Mouse (Mus musculus) adrenal gland, postnatal 4 days (tissue): Measurements from ENCODE around the gene Pcyt2. TPM values are rescaled to one million over a fixed set of nuclear protein-coding genes. Genes with fewer than 3 reads are reported as not detected.
A peak's percentile ranks its signal among the peaks of the same experiment; 100 is the strongest.

Experiments used
- DNase-seq, 2 experiments: peaks; one replicate each; pipeline ENCODE4 v3.0.0; 2021 to 2022; ENCODE audit warnings: low spot score in 2 of 2, mixed read lengths in 2 of 2
- long read RNA-seq, 2 experiments: library from polyadenylated mRNA; stranded (forward); transcript quantifications; one replicate each; pipeline ENCODE4 v2.0.0; 2021
- total RNA-seq, 2 experiments: library from RNA; stranded (reverse); gene quantifications; 2 replicates each; pipeline ENCODE4 v1.2.3; 2021

Pcyt2 gene
- total RNA-seq: 100 to 1,000 TPM; 135 to 144 TPM
- long read RNA-seq, experiment 1, transcript Pcyt2-201 (14 exons, 1,881 nt): major isoform, 89 of 205 reads
- long read RNA-seq, experiment 1, transcript Pcyt2-203 (13 exons, 1,486 nt): minor isoform, 5 of 205 reads
- long read RNA-seq, experiment 1, partial matches to known transcripts: 13 of 205 reads
- long read RNA-seq, experiment 1, other reads (novel, unspliced or antisense): 94 of 205 reads
- long read RNA-seq, experiment 2, transcript Pcyt2-206 (3 exons, 513 nt): minor isoform, 5 of 236 reads
- long read RNA-seq, experiment 2, transcript Pcyt2-201 (14 exons, 1,881 nt): major isoform, 69 of 236 reads
- long read RNA-seq, experiment 2, partial matches to known transcripts: 24 of 236 reads
- long read RNA-seq, experiment 2, other reads (novel, unspliced or antisense): 130 of 236 reads

DNA sequence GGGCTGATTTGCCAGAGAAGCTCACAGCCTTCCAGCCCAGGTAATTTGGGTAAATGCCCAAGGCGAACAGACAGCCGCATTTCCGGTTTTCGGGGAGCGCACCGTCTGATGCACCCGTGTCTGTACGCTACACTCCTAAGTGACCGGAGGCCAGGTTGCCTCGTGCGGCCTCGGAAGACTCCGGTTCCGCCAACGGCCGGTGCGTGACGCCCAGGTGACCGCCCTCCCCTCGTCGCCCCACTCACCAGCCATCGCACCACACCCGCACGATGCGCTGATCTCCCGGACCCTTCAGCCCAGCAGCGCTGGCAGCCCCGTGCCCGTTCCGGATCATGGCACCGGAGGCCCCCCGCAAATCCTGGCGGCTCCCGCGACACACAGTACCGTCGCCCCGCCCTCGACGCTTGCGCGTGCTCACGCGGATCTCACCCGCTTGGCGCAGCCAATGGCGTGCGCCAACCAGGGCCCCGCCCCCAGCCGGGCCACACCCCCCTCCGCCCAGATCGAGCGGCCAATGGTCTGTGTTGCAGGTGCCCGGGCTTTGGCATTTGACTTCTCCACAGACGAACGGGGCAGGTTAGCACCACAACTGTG lies at the start of gene Pcyt2:
Gene Pcyt2, minus strand, starts transcription at position 418 of the 594 bp plus-strand sequence.
- DNase-seq: peak; percentile 85 to 88

DNA sequence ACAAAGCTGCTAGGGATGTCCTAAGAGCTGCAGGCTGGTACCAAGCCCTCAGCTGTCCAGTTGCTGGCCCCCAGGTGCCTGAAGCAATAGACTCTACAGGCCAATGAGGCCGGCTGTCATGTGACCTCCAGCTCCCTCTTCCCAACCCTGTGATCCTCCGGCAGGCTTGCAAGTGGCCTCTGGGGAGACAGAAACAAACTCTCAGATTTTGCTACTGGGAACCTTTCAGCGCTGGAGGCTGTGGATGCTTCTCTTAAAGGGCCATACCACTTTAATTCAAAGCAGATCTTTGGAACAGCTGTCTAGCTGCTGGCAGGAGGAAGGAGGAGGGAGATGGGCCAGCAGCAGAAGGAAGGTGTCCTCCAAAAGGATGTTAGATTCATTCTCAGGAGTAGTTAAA lies 48.9 kb upstream of the Pcyt2 start:
- DNase-seq: no peak

GRCm38 (mm10) chr11:120665406-120665805 lies 47.7 kb upstream of the Pcyt2 start:
- DNase-seq: no peak

DNA sequence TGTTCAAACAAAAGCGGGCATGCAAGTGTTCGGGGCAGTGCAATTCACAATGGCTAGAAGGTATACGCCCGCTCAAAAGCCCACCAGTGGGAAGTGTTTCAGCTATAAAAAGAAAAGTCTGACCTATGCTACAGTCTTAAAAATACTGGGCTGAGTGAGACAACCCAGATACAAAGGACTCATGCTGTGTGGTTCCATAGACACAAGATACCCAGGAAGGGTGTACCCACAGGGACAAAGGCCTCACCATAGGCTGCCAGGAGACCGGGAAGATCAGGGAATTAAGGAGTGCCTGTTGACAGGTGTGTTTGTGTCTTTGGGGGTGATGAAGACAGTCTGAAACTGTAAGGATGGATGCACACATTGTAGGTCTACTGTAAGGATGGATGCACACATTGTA lies 46.0 kb upstream of the Pcyt2 start:
- no peak for DNase-seq

- DNase-seq: no peak
Measured at GRCm38 (mm10) chr11:120662759-120663158, 45.0 kb upstream of the Pcyt2 start.

GRCm38 (mm10) chr11:120661076-120661460 lies 43.3 kb upstream of the Pcyt2 start, which contains the start of gene Notum:
Notum (minus strand) TSS chr11:120661175.
- DNase-seq: no peak

GRCm38 (mm10) chr11:120660301-120661075 lies 42.8 kb upstream of the Pcyt2 start:
- no peak for DNase-seq

- no peak for DNase-seq
Measured at GRCm38 (mm10) chr11:120659509-120660300, 42.0 kb upstream of the Pcyt2 start.

DNA sequence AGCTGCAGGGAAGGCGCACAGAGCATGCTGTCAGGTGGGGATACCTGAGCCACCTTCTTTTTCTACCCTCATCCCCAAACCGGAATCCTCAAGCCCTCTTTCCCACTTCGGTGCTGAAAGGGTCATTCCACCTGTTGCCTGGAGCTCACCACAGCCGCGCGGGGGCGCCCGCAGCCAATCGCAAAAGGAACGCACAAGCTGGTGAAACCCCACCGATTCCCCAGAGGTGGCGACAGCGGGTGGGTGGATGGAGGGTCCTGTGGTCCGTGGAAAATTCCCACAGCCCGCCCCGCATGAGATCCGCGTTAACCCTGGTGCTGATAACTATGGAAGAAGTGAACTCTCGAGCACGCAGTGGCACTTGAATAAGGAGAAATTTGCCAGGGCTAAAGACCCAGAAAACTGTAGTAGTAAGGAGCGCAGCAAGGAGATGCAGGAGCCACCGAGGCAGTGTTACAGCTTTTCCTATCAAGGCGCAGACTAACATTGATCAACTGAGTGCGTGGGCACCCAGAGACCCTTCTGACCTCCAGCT lies 41.2 kb upstream of the Pcyt2 start:
- DNase-seq: peak; percentile 58 to 83

DNA sequence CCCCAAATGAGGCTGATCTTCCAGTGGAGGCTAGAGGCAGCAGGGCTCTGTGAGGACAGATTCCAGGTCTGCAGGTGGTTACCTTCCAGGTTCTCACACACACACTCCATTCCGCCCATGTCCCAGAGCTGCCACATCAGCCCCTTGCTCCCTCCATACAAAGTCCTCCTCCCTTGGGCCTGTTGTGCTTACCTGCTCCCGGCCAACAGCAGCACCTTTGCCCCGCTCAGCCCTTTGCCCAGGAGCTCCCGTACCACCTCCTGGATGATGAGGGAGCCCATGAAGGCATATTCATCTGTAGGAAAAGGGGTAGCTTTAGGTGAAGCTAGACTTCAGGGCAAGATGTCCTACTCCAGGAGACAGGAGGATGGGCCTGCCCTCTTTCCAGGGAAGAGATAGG lies 39.6 kb upstream of the Pcyt2 start:
- no peak for DNase-seq

- no peak for DNase-seq
Measured at GRCm38 (mm10) chr11:120654741-120655140, 37.0 kb upstream of the Pcyt2 start.

DNA sequence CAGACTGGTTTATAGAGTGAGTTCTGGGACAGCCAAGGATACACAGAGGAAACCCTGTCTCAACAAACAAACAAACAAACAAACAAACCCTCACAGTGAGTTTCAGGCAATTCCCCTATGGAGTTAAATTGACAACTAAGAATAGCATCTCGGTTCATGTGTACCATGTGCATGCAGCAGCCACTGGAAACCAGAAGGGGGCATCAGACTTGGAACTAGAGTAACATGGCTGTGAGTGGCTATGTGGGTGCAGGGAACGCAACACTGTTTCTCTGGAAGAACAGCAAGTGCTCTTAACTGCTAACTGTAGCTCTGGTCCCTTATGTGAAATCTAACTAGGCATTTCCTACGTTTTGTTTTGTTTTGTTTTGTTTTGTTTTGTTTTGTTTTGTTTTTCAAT lies 34.1 kb upstream of the Pcyt2 start:
- DNase-seq: no peak

DNA sequence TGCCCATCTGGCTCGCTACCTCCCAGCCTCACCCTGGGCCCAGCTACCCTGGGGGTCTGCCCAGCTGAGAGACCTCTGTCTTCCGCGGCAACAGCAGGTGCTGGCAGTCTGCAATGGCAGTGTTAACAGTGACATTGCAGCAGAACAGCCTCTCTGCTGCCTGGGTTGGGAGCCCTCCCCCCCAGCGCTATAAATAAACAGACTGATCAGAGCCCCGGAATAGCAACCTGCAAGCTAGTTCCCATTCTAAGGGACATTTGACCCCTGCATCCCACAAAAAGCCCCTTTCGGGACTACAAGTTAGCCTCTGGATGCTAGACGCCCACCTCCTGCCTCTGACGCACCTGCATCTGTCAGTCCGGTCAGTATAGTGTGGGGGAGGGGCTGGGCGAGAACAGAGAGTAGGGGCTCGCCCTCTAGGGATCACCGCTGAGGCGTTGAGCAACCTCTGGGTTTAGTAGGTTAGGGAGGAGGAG lies 30.3 kb upstream of the Pcyt2 start, which contains the start of gene Myadml2:
Gene Myadml2, minus strand, starts transcription at position 158 of the 476 bp plus-strand sequence.
- DNase-seq: no peak

DNA sequence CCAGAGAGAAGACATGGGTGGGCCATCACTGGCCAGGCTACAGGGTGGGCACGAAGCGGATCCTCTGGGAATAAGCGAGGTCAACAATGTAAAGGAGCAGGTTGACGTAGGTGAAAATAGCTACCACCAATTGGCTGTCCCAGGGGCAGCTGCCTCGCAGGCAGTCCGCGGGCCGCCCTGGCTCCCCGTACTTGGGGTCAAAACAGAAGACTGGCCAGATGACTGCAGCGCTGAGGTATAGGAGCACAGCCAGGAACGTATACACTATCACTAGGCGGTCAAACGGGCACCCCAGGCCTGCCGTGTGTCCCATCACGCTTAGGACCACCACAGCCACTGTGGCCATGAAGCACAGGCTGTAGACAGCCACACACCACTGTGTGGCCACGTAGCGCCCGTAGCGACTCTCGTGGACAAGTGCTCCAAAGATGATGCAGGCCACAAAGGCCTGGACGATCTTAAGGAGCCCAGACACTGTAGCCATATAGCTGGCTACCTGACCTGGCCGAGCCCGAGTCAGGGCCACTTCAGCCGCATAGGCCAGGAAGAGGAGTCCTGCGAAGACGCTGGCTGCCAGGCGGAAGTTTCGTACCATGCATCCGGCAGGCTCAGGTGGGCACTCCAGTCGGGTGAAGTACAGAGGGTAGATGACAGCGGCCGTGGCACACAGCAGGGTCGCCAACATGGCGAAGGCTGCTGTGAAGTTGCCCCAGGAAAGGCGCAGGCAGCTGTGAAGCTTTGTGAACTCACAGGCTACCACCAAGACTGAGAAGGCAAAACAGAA lies 29.5 kb upstream of the Pcyt2 start:
- no peak for DNase-seq

- peak; percentile 85 to 91 for DNase-seq
Measured at GRCm38 (mm10) chr11:120643601-120643987, 25.9 kb upstream of the Pcyt2 start, which contains the start of gene Pycr1. Pycr1 (minus strand) TSS chr11:120643769.

- no peak for DNase-seq
Measured at GRCm38 (mm10) chr11:120642939-120643600, 25.3 kb upstream of the Pcyt2 start.

DNA sequence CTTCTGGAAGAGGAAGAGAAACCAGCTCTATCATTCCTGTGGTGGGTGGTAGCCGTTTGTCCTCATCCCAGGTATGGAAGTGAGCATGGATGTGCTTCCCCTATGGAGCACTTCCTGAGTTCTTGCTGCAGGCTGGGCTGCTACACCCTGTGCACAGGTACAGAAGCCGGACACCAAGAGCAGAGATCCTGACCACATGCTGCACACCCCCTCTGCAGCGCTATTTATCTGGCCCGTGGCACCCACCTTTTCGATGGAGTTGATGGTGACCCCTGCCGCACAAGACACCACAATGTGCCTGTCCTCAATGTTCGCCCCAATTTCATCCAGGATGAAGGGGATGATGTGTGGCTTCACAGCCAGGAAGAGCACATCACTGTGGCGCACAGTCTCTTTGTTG lies 24.1 kb upstream of the Pcyt2 start:
- no peak for DNase-seq

DNA sequence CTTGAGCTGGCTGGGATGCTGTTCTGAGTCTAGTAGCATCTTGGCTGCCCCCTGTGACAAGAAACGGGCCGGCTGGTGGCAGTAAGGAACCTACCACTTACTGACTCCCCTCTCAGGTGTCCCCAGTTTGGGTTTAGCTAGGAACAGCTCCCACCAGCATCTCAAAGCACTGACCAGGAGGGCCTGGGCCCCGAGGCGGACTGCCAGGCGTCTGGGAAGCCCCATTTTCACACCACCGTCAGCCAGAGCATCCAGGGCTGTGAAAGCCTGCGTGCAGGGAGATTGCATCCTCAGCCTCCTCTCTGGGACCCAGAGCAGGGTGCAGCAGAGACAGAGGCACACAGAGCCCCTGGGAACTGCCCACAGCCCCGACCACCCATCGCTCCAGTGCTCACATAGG lies 23.5 kb upstream of the Pcyt2 start:
- DNase-seq: no peak

- DNase-seq: no peak
Measured at GRCm38 (mm10) chr11:120634810-120635209, 17.1 kb upstream of the Pcyt2 start.
